Mouse (Mus musculus): ENCODE measurements around the gene Fgfr2.

GRCm38 (mm10) chr7:132644605-132645279 lies 478.4 kb downstream of the Fgfr2 start:
- no peak for TF ChIP-seq MAX (IDR thresholded peaks at IDR 0.05; ENCODE audit: low read depth)
- no peak for TF ChIP-seq POLR2A (IDR thresholded peaks at IDR 0.05; ENCODE audit: insufficient read length, low read depth)
- no peak for TF ChIP-seq E2F4 (IDR thresholded peaks at IDR 0.05; ENCODE audit: insufficient read depth)
- no peak for TF ChIP-seq USF1 (IDR thresholded peaks at IDR 0.05; ENCODE audit: low read depth)
- no peak for TF ChIP-seq REST (IDR thresholded peaks at IDR 0.05; ENCODE audit: insufficient read depth, insufficient read length)
- no peak for TF ChIP-seq TCF12 (IDR thresholded peaks at IDR 0.05; ENCODE audit: insufficient read depth, poor library complexity, severe bottlenecking)
- no peak for TF ChIP-seq MYOD1 (IDR thresholded peaks at IDR 0.05; ENCODE audit: control insufficient read depth in 1 of 3, insufficient read length in 2 of 3, low read depth in 2 of 3)
